Mouse (Mus musculus): ENCODE measurements at regions not wholly inside any gene's neighbourhood (a gene's known extent, or its start where the extent isn't known, plus 50 kb on each side); places are given as distances from the start of the nearest gene placed in this dataset.

GRCm38 (mm10) chr13:57316211-57317005 lies 420.6 kb upstream of the Trpc7 start:
- Histone ChIP-seq H3K4me3 (ENCODE audit: insufficient read depth, low read depth, low read length) (no peak overlapping the region), H3K36me3 (ENCODE audit: control insufficient read depth, insufficient read depth, low read length) (no peaks in the 10 kb centered on the region), H3K4me1 (ENCODE audit: control insufficient read depth, insufficient read depth, low read length) (no peaks in the 10 kb centered on the region), H3K27me3 (ENCODE audit: control insufficient read depth, insufficient read depth, low read length) (no peaks in the 10 kb centered on the region; the same call in 1 of the 2 replicates), H3K27ac (replicated peaks; ENCODE audit: insufficient read depth, low read depth, low read length) (no peak overlapping the region), H3K9ac (ENCODE audit: low read depth, low read length) (no peak overlapping the region), H3K79me2 (ENCODE audit: control insufficient read depth, insufficient read depth, low read length) (no peaks in the 10 kb centered on the region)
- 33% methylated on average over 11 of the region's 11 CpGs for WGBS
- TF ChIP-seq POLR2A (IDR thresholded peaks at IDR 0.05; ENCODE audit: extremely low read depth, insufficient read depth, low read length) = no peak
- no peak for TF ChIP-seq CTCF (IDR thresholded peaks at IDR 0.05; ENCODE audit: low read depth, low read length)
- DNase-seq (ENCODE audit: extremely low read depth, low read depth, low spot score) = no peak

- Histone ChIP-seq H3K79me2 (ENCODE audit: control insufficient read depth, insufficient read depth, low read length) (no peaks in the 10 kb centered on the region), H3K4me1 (ENCODE audit: control insufficient read depth, insufficient read depth, low read length) (no peaks in the 10 kb centered on the region), H3K27me3 (ENCODE audit: control insufficient read depth, insufficient read depth, low read length) (no peaks in the 10 kb centered on the region; the same call in 1 of the 2 replicates), H3K4me3 (ENCODE audit: insufficient read depth, low read depth, low read length) (no peak overlapping the region), H3K27ac (replicated peaks; ENCODE audit: insufficient read depth, low read depth, low read length) (no peak overlapping the region), H3K36me3 (ENCODE audit: control insufficient read depth, insufficient read depth, low read length) (no peaks in the 10 kb centered on the region), H3K9ac (ENCODE audit: low read depth, low read length) (no peak overlapping the region)
- TF ChIP-seq CTCF (IDR thresholded peaks at IDR 0.05; ENCODE audit: low read depth, low read length) = no peak
- TF ChIP-seq POLR2A (IDR thresholded peaks at IDR 0.05; ENCODE audit: extremely low read depth, insufficient read depth, low read length) = no peak
- 38% methylated on average over 9 of the region's 9 CpGs for WGBS
- no peak for DNase-seq (ENCODE audit: extremely low read depth, low read depth, low spot score)
Observed at GRCm38 (mm10) chr13:57314512-57314911, 418.7 kb upstream of the Trpc7 start.

GRCm38 (mm10) chr13:57313731-57314130 lies 417.9 kb upstream of the Trpc7 start:
- Histone ChIP-seq H3K36me3 (ENCODE audit: control insufficient read depth, insufficient read depth, low read length) (no peaks in the 10 kb centered on the region), H3K4me3 (ENCODE audit: insufficient read depth, low read depth, low read length) (no peak overlapping the region), H3K9ac (ENCODE audit: low read depth, low read length) (no peak overlapping the region), H3K27ac (replicated peaks; ENCODE audit: insufficient read depth, low read depth, low read length) (no peak overlapping the region), H3K27me3 (ENCODE audit: control insufficient read depth, insufficient read depth, low read length) (no peaks in the 10 kb centered on the region; the same call in 1 of the 2 replicates), H3K79me2 (ENCODE audit: control insufficient read depth, insufficient read depth, low read length) (no peaks in the 10 kb centered on the region), H3K4me1 (ENCODE audit: control insufficient read depth, insufficient read depth, low read length) (no peaks in the 10 kb centered on the region; the same call in 1 of the 2 replicates)
- no peak for TF ChIP-seq POLR2A (IDR thresholded peaks at IDR 0.05; ENCODE audit: extremely low read depth, insufficient read depth, low read length)
- no peak for TF ChIP-seq CTCF (IDR thresholded peaks at IDR 0.05; ENCODE audit: low read depth, low read length)
- 35% methylated on average over 2 of the region's 2 CpGs for WGBS
- no peak for DNase-seq (ENCODE audit: extremely low read depth, low read depth, low spot score)

GRCm38 (mm10) chr13:57311235-57311634 lies 415.4 kb upstream of the Trpc7 start:
- TF ChIP-seq POLR2A (IDR thresholded peaks at IDR 0.05; ENCODE audit: extremely low read depth, insufficient read depth, low read length) (no peak), CTCF (IDR thresholded peaks at IDR 0.05; ENCODE audit: low read depth, low read length) (no peak)
- no peak for DNase-seq (ENCODE audit: extremely low read depth, low read depth, low spot score)
- Histone ChIP-seq H3K79me2 (ENCODE audit: control insufficient read depth, insufficient read depth, low read length) (no peaks in the 10 kb centered on the region), H3K9ac (ENCODE audit: low read depth, low read length) (no peak overlapping the region), H3K4me3 (ENCODE audit: insufficient read depth, low read depth, low read length) (no peak overlapping the region), H3K27me3 (ENCODE audit: control insufficient read depth, insufficient read depth, low read length) (no peaks in the 10 kb centered on the region; the same call in 1 of the 2 replicates), H3K27ac (replicated peaks; ENCODE audit: insufficient read depth, low read depth, low read length) (no peak overlapping the region), H3K36me3 (ENCODE audit: control insufficient read depth, insufficient read depth, low read length) (no peaks in the 10 kb centered on the region), H3K4me1 (ENCODE audit: control insufficient read depth, insufficient read depth, low read length) (no peaks in the 10 kb centered on the region; the same call in 1 of the 2 replicates)
- WGBS = 43% methylated on average over 2 of the region's 2 CpGs

GRCm38 (mm10) chr13:57309618-57310017 lies 413.8 kb upstream of the Trpc7 start:
- WGBS = 77% methylated on average over 4 of the region's 4 CpGs
- Histone ChIP-seq H3K27ac (replicated peaks; ENCODE audit: insufficient read depth, low read depth, low read length) (no peak overlapping the region), H3K36me3 (ENCODE audit: control insufficient read depth, insufficient read depth, low read length) (no peaks in the 10 kb centered on the region), H3K79me2 (ENCODE audit: control insufficient read depth, insufficient read depth, low read length) (no peaks in the 10 kb centered on the region), H3K27me3 (ENCODE audit: control insufficient read depth, insufficient read depth, low read length) (no peaks in the 10 kb centered on the region), H3K4me3 (ENCODE audit: insufficient read depth, low read depth, low read length) (no peak overlapping the region), H3K9ac (ENCODE audit: low read depth, low read length) (no peak overlapping the region), H3K4me1 (ENCODE audit: control insufficient read depth, insufficient read depth, low read length) (no peaks in the 10 kb centered on the region; the same call in 1 of the 2 replicates)
- no peak for DNase-seq (ENCODE audit: extremely low read depth, low read depth, low spot score)
- no peak for TF ChIP-seq CTCF (IDR thresholded peaks at IDR 0.05; ENCODE audit: low read depth, low read length)
- TF ChIP-seq POLR2A (IDR thresholded peaks at IDR 0.05; ENCODE audit: extremely low read depth, insufficient read depth, low read length) = no peak

All from liver, adult 2 months (tissue).